Mouse (Mus musculus): Measurements from ENCODE around the gene C2cd3.

DNA sequence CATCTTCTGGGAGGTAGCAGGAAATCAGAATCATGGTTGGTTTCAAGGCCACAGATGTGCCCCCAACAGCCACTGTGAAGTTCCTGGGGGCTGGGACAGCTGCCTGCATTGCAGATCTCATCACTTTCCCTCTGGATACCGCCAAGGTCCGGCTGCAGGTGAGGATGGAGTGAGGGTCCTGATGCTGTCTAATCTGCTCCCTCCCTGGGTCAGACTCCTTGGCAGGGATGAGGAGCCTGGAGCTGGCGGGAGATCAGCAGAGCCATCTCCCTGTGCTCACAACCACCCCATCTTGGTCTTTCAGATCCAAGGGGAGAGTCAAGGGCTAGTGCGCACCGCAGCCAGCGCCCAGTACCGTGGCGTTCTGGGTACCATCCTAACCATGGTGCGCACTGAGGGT is 124.8 kb downstream of the C2cd3 start:
- TF ChIP-seq TBP (IDR thresholded peaks at IDR 0.05; ENCODE audit: low read depth, low read length) (no peak), POLR2A (IDR thresholded peaks at IDR 0.05; ENCODE audit: control insufficient read depth in 1 of 2, insufficient read depth in 1 of 2, low read depth in 1 of 2, low read length in 2 of 2, poor library complexity in 1 of 2) (no peak), GATA1 (IDR thresholded peaks at IDR 0.05; ENCODE audit: low read depth, low read length) (no peak), USF2 (IDR thresholded peaks at IDR 0.05; ENCODE audit: borderline replicate concordance in 1 of 2, insufficient read depth in 1 of 2, low read depth in 1 of 2, low read length in 2 of 2) (no peak), MXI1 (IDR thresholded peaks at IDR 0.05; ENCODE audit: low read depth, low read length) (no peak)
